Mouse (Mus musculus) thymus, postnatal 4 days (tissue): ENCODE results near the gene Mas1.

Source experiments
- DNase-seq: peaks from one replicate; pipeline ENCODE4 v3.0.0; 2021

The Mas1 gene

DNA sequence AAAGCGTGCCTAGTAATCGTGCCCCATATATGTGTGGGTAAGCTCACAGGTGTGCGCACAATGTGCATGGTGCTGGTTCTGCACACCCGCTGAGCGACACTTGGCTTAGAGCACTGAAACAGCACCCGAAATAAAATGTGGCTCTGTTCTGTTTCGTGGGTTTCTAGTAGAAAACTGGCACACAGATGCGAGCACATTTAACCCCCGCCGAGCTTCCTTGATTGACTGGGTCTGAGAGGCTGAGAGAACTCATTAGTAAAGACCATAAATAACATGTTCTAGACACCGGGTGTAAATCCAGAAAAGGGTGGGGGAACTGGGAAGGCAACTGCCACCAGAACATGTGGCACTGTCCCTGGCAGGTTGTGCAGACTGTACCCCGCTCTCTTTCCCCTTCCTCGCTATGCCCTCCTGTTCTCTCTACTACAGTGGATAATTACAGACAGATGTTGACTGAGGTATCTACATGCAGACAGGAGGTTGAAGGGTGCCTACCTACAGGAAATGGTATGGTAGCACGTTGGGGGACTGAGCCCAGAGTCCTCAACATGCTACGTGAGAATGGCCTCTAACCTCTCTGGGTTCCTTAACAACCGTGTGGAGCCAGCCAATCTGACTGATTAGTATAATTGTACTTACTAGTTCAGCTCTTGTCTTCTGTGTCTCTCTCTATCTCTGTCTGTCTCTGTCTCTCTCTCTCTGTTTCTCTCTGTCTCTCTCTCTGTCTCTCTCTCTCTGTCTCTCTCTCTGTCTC lies 4.5 kb upstream of the Mas1 start:
- peak; percentile 41 for DNase-seq

DNA sequence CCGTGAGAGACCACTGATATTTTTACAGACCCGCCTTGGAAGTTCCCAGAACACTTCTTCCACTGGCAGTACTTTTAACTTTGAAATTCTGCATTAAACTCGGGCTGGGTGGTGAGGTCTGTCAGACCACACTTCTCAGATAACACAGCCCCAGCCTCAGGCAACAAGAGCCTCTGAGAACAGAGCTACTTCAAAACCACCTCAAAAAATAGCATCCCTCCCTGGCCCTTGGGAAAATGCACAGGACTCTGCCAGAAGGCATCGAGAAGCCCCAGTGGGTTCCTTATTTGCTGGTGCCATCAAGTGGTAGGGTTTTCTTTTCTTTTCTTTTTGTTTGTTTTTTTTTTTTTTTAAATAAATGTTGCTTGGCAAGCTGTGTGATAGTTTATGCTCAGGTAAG lies 697 bp upstream of the Mas1 start:
- no peak for DNase-seq

DNA sequence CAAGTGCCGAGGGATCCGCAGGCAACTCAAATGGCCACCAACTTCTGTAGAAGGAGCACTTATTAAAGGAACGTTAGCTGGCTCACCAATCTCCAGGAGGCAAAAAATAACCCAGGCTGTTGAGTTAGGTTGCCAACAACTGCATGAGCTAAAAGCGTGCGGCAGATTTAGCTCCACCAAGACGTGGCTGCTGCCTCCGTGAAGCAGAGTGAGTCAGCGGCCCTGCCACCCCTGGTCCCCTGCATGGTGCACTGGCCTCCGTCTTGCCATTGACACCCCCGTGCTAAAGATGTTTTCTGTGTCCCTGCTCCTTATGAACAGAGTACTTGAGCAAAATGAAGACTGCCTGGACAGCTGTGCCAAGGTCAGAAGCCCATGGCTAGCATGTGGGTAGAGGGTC lies 1.1 kb downstream of the Mas1 start:
- no peak for DNase-seq

DNA sequence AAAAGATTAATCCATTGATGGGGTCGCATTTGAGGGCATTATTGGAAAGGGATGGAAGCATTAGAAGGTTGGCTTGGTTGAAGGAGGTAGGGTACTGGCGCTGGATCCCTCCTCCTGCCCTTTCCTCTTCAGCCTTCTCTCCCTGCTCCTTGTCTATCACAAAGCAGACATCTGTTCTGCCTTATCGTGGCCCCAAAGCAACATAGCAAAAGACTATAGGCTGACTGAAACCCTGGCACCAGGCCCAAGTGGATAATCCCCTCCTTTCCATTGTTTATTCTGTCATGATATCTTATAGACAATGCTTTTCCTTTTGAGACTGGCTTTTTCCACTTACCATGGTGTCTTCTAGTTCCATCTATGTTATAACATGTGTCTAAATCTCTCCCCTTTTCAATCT lies 2.5 kb downstream of the Mas1 start:
- DNase-seq = no peak

DNA sequence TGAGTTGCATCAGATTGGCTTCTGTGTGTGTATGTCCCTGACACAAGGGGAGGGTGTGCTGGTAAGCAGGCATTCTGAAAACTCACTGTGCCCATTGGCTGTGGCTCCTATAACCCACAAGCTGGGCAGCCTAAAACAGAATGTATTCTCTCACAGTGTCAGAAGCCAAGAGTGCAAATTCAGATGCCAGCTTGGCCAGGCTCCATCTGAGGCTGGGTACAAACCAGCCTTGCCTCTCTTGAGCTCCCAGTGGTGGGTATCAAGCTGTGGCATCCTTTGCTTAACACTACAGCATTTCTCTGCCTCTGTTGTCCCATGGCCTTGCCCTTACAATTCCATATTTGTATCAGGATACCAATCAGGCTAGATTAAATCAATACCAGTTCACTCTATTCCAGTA lies 3.8 kb downstream of the Mas1 start:
- DNase-seq = no peak

DNA sequence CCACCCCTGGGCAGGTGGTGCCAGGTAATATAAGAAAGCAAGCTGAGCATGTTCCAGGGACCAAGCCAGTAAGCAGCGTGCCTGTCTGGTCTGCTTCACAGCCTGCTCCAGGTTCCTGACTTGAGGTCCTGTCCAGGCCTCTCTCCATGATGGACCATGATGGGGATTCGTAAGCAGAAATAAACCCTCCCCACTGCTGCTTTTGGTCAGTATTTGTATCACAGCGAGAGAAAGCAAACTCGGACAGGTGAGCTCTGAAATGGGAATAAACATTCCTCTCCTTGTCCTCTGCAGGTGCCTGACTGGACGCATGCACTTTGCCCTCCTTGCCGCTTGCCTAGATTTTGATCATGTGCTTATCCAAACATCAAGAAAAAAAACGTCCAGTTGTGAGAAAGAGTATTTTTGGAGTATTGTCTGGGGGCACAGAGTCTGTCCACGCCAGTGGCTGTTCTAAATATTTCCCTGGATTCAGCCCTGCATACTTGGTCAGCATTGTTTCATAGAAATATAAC lies 8.9 kb downstream of the Mas1 start:
- DNase-seq = no peak

DNA sequence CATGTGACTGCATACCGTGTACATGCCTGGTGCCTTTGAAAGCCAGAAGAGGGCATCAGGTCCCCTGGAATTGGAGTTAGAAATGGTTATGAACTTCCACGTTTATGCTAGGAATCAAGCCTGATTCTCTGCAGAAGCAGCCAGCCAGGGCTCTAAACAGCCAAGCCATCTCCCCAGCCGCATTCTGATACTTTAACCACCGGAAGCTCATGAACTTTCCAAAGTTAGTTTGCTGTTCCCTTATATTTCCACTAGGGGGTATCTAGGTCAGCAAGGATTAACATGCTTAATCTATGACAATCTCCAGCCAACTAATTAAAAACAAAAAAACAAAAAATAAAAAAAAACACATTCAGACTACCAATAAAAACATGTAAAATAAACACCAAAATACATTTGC lies 9.9 kb downstream of the Mas1 start:
- peak; percentile 54 for DNase-seq

DNA sequence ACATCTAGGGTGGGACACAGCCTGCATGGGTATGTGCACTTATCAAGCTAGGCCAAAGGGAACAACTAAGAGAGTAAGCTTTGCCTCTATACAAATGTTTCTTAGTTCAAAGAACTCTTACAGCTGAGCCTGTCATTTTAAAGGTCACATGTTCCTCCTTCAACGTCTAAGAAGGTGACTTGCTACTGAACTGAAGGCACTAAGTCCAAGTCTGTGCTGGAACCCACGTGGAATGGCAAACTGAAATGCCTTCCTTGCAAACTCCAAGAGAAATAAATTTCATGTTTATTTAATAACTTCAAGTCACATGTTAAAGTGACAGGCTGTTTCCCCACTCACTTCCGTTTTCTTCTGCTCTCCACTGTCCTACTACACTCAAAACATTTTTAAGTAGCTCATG lies 10.5 kb downstream of the Mas1 start:
- DNase-seq = no peak

DNA sequence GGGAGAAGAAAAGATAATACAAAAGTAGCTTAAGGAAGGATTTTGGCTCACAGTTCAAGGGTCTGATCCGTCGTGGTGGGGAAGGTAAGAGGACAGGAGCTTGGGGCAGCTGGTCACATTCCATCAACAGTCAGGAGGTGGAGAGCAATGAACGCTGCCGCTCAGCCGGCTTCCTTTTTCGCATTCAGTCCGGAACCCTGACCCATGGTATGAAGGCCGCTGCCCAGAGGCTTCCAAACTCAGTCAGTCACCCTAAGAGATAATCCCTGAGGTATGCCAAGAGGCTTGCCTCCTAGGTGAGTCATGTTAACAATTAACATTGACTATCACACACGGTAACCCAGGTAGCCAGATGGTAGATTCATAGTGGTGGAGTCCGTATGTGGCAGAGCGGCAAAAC lies 13.6 kb downstream of the Mas1 start:
- no peak for DNase-seq

DNA sequence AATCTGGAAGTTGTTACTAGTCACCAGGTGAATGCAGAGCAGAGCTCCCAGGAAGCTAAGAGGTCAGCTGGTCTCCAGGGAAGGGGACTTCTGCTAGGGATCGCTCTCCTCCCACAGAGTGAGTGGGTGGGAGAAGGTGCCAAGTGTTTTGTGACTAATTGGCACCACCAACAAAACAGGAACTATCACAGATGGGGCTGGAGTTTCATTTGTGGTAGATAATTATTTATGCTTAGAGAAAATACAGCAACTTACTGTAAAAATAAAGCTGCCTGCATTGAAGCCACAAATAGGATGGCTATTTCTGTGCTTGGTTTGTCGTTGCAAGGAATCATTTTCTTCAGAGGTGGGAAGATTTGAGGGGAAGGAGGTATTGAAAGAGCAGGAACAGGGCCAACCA lies 14.1 kb downstream of the Mas1 start:
- DNase-seq = no peak

DNA sequence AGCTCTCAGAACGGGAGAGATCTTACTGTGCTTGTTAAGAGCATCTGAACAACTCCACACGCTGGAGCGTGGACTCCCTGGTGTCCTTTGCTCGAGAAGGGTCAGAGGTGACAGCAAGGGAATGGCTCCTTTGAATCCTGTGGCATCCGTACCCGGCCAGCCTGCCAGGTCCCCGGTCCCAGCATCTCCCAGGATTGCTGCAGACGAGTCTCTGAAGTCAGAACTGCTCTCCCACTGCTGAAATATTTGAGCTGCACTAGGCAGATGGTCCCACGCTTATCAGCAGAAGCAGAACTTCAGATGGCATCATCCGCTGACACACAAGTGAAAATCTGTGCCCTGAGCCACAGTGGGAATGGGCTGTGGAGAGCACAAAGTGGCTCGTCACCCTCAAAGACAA lies 16.3 kb downstream of the Mas1 start:
- no peak for DNase-seq

DNA sequence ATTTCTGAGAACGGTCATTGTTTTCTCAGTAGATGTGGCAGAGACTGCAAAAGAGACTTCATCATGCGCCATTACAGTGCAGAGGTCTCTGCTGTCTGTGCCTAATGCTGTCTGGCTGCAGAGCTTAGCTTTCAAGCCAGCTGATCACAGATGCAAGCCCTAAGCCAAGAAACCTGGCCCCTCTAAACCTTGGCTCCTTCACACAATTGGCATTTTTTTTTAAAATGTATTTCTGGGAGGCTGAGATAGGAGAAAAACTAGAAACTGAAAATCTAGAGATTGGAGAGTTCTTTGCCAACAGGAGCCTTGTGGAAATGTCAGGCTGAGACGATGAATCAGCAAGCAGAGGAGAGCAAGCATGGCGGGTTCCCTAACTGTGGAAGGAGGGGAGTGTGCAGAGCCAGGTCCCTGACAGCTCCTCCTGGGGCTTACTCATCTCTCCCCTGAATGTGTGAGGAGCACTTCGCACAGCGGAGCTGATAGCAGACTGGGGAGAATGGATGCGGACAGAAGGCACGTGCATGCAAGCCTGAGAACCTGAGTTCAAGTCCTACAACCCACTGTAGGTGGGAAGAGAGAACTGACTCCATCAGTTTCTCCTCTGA lies 18.1 kb downstream of the Mas1 start:
- DNase-seq = no peak

DNA sequence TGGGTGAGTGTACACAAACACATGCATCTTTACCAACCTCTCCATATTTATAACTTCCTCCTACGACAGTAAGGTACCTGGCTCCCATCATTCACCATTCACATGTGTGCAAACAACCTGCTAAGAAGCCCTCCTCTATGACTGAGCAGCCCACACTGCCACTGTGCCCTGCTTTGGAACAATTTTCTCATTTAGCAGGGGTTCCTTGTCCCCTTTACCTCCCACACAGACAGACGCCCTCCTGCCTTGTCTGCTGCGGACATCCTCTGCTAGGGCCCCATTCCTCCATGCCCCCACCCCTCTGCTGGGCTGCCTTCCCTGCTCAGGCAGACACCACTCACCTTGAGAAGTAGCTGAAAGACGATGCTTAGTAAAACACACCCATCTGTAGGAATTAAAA lies 20.2 kb downstream of the Mas1 start:
- no peak for DNase-seq

DNA sequence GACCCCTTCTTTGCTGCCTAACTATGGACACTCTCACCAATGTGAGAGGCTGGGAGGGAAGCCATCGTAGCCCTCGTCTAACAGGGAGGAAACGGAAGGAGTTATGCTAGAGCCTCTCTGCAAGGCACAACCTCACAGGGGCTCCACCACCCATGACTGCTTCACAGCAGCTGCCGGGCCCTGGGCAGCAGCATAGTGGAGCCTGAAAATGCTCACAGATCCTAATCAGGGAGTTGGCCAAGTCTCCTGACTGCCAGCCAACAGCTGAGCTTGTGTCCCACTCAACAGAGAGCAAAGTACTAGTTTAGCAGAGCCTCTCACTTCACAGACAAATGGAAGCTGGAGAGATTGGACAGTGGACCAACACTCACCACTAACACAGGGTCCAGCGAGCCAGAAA lies 21.5 kb downstream of the Mas1 start:
- no peak for DNase-seq

DNA sequence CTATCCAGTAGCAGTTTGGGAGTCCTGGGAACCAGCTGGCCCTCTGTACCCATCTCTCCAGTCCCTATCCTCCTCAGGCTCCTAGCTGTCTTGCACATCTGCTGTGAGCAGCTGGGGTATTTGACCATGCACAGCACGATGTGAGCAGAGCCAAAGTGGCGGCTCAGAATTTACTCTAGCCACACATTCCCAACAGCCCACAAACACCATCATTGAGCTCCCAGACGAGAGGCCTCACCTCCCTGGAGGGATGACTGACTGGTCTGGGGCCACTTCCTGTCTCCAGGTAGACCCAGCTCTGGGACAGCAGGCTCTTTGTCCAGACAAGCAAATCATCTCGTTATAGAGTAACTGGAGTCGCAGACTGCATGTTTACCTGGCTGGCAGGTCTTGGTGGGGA lies 22.1 kb downstream of the Mas1 start:
- no peak for DNase-seq

DNA sequence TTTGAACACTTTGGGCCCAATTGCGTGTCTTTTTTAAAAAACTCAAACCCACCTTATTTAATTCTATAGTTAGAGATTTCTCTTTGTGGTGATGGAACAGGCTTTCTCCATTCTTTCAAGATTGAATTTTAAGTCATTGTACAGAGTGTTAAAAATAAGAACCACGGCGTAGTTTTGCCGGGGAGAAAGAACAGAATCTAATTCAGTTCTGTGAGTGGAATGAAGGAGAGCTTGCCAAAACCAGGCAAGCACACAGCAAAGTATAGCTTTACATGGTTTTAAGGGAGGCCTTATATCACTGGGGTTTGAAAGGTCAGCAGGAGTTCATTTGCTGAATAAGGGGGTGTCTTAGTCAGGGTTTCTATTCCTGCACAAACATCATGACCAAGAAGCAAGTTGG lies 23.4 kb downstream of the Mas1 start:
- no peak for DNase-seq

DNA sequence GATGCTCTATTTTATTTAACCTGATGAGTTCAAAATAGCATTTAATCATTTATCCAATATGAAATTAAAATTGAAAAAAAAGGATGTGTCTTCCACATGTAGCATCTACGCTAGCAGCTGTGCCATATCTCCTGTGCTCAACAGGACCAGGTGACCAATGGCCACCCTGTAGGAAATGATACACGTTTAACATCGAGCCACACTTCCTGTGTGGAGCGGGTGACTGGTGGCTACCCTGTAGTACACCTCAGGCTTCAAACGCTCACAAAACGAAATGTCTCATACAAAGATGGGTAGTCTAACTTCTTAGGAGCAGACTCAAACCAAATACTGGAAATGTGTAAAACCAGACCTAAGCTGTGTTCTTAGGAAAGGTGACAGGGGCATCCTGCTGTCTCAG lies 24.1 kb downstream of the Mas1 start:
- no peak for DNase-seq

DNA sequence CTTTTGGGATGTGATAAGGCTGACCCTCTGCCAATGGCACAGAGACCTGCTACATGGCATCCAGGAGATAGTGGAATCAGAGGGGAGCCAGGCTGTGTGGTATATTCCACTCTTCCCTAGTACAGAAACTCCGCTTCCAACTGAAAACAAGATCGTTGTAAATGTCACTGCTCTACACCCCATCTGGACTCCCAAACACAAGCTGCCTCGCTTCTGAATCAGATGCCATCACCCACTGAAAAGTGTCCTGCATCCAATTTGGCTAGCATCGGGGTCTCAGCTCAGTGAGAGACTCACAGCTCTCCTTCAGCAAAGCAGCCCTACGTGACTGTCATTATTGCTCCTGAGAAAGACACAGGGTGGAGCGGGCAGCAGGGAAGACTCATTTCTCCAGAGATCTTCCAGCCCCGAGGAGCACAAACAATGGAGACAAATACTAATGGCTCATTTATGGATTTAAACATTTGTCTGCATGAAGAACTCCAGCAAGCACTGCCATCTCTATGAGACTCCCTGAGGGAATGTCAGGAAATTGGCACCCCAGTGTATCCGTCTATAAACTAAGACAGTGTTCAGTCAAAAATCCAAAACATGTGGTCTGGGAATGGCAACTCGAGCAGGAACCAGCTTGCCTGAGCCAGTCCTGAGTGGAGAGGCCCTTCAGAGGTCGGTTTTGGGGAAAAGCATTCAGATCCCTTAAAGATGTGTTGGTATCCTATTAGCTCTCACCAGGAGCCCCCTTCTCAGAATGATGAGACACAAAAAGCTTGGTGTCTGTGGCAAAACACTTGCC lies 28.3 kb downstream of the Mas1 start:
- DNase-seq = no peak

DNA sequence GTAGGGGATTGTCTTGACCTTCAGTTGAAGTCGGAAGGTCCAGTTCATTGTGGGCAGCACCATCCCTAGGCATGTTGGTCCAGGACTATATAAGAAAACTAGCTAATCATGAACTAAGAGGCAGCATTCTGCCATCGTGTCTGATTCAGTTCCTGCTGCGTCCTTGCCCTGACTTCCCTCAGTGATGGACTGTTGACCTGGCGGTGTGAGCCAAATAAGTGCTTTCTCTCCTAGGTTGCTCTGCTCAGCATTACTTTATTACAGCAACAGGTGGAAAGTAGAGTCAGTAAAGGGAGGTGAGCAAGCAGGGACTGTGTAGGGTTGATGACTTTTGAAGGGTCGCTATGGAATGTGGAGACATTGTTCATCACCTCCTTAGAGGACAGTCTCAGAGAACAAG lies 32.2 kb downstream of the Mas1 start:
- DNase-seq = no peak

DNA sequence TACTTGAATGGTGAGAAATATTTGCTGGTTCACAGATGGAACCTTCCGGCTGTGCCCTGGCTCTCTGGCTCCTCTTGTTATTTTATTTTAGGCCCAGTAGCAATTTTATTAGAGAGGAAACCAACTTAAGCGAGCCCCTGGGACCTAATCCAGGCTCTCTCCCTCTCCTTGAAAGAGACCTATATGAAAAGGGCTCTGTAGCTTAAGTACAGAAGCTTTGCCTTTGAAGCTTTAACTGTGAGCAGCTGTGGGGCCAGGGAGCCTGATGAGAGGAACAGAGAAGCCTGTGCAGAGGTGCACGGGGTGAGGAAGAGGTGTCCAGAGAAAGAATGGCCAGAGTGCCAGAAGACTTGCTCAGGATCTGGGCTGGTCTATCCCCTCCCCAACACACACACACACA lies 33.1 kb downstream of the Mas1 start:
- no peak for DNase-seq

DNA sequence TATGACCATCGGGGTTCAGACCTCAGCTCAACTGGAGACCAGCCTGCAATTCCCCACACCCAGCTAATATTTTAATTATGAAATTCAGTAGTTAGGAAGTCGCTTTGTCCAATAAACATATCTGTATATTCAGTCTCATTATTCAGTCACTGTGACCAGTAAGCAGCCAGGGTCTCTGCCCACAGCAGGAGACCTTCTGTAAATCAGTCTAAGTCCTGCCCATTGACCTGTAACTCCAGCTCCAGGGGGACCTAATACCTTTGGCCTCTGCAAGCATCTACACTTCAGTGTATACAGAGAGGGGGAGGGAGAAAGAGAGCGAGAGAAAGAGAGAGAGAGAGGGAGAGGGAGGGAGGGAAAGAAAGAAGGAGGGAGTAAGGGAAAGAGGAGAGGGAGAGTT lies 33.6 kb downstream of the Mas1 start:
- no peak for DNase-seq

DNA sequence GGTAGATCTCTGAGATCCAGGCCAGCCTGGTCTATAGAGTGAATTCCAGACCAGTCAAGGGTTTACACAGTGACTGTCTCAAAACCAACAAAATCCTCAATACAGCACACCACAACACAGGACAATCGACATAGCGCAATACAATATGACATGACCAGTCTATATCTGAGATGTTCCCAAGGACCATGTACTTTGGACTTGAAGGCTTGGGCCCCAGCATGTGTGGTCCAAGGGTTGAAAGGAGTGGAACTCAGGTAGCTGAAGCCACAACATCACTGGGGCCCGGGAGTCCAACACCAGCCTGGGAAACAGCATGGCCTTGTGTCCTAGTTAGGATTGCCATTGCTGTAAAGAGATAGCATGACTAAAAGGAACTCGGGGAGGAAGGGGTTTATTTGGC lies 35.3 kb downstream of the Mas1 start:
- DNase-seq = no peak

DNA sequence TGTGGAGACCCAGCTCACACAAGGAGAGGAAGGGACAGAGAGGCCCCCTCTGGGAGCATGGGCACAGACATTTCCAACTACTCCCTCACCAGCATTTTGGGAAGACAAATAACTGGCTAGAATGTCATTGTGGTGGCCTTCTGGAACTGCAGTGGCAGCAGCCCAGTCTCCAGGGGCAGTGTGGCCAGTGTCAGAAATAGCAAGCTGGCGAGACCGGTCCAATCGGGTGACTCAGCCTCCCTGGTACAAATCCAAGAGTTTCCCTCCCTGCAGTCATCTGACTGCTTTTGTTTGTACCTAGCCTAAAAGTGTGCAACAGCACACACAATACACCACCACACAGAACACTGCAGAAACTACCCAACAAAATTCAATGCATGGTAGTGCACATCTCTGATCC lies 35.7 kb downstream of the Mas1 start:
- DNase-seq = no peak

DNA sequence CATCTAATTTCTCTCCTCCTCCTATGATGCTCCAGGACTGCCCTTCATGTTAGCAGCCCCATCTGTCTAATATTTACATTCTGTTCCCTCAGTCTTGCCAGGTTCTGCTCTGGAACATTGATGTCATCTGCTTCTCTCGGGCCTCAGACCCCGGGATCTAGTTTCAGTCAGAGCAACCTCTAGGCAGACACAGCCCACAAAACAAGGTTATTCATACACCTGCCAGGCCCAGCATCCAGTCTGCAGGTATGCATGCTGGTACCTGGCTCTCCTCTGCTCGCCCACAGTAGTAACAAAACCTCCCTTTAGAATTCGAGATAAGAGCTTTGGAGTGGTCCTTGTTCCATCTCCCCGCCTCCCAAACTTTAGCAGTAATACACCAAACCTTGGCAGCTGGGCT lies 37.6 kb downstream of the Mas1 start:
- no peak for DNase-seq
